Mouse (Mus musculus) megakaryocyte, embryonic 14.5 days (primary cell): ENCODE data around the gene Gm10563.

ENCODE experiments used
- FLI1 ChIP-seq: IDR thresholded peaks from 2 replicates; pipeline ENCODE4 v1.6.1; 2012; ENCODE audit warnings: low read length, inconsistent platforms, mixed read lengths
- GATA1 ChIP-seq: IDR thresholded peaks from 3 replicates; pipeline ENCODE4 v1.6.1; 2012; ENCODE audit warnings: mixed read lengths, low read length, inconsistent platforms, borderline replicate concordance

DNA sequence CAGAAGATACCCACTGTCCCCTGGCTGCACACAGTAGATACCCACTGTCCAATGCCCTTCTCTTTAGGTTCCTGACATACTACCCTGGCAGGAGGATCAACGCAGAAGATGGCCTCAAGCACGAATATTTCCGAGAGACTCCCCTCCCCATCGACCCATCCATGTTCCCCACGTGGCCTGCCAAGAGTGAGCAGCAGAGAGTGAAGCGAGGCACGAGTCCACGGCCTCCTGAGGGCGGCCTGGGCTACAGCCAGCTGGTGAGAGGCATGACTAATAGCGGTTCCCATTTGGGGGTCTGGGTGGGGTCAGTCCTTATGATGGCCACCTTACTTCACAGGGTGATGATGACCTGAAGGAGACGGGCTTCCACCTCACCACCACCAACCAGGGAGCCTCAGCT lies 4.1 kb upstream of the Gm10563 start:
- TF ChIP-seq GATA1 (no peak), FLI1 (no peak)
